Mouse (Mus musculus): ENCODE data around the gene Tmem33. TPM values are rescaled to one million over a fixed set of nuclear protein-coding genes. Genes with fewer than 3 reads are reported as not detected.

Gene Tmem33
- total RNA-seq (2021) = 10 to 100 TPM; 43.2 to 52.8 TPM

- peak; percentile 89 to 90 for DNase-seq
- intact Hi-C loops (cut with DNase I) = loop anchor here (2.0 kb wide), 1 partner anchor 46 kb away; the partner anchor contains the start of gene Slc30a9
Measured at GRCm38 (mm10) chr5:67260531-67261371, at the start of gene Tmem33. TSS of gene Tmem33 (plus strand) at chr5:67260565.

- intact Hi-C loops (cut with DNase I) = no loop called here
- DNase-seq = no peak
Measured at GRCm38 (mm10) chr5:67213168-67213567, 47.2 kb upstream of the Tmem33 start.

GRCm38 (mm10) chr5:67215121-67216030 lies 45.0 kb upstream of the Tmem33 start:
- intact Hi-C loops (cut with DNase I) = no loop called here
- no peak for DNase-seq

- intact Hi-C loops (cut with DNase I) = no loop called here
- no peak for DNase-seq
Measured at GRCm38 (mm10) chr5:67216031-67216778, 44.2 kb upstream of the Tmem33 start.

- intact Hi-C loops (cut with DNase I) = no loop called here
- no peak for DNase-seq
Measured at GRCm38 (mm10) chr5:67216779-67217095, 43.6 kb upstream of the Tmem33 start.

GRCm38 (mm10) chr5:67221901-67222300 lies 38.5 kb upstream of the Tmem33 start:
- intact Hi-C loops (cut with DNase I) = loop anchor here (2.0 kb wide), 1 partner anchor 123 kb away; the partner anchor contains the start of gene Phox2b
- no peak for DNase-seq

- peak in 1 of 2 experiments; percentile 14 for DNase-seq
- intact Hi-C loops (cut with DNase I) = loop anchor here (2.0 kb wide), 1 partner anchor 124 kb away; the partner anchor contains the start of gene Phox2b
Measured at GRCm38 (mm10) chr5:67222440-67223390, 37.6 kb upstream of the Tmem33 start.

- DNase-seq = no peak
- intact Hi-C loops (cut with DNase I) = loop anchor here (2.0 kb wide), 1 partner anchor 125 kb away; the partner anchor contains the start of gene Phox2b
Measured at GRCm38 (mm10) chr5:67223391-67224121, 36.8 kb upstream of the Tmem33 start.

- no peak for DNase-seq
- intact Hi-C loops (cut with DNase I) = no loop called here
Measured at GRCm38 (mm10) chr5:67224122-67224502, 36.3 kb upstream of the Tmem33 start.

- no peak for DNase-seq
- intact Hi-C loops (cut with DNase I) = no loop called here
Measured at GRCm38 (mm10) chr5:67225758-67226157, 34.6 kb upstream of the Tmem33 start.

- intact Hi-C loops (cut with DNase I) = no loop called here
- DNase-seq = no peak
Measured at GRCm38 (mm10) chr5:67227261-67227660, 33.1 kb upstream of the Tmem33 start.

GRCm38 (mm10) chr5:67227682-67228444 lies 32.5 kb upstream of the Tmem33 start:
- no peak for DNase-seq
- intact Hi-C loops (cut with DNase I) = no loop called here

GRCm38 (mm10) chr5:67234682-67235081 lies 25.7 kb upstream of the Tmem33 start:
- no peak for DNase-seq
- intact Hi-C loops (cut with DNase I) = no loop called here

GRCm38 (mm10) chr5:67235462-67235861 lies 24.9 kb upstream of the Tmem33 start:
- intact Hi-C loops (cut with DNase I) = no loop called here
- DNase-seq = no peak

- no peak for DNase-seq
- intact Hi-C loops (cut with DNase I) = no loop called here
Measured at GRCm38 (mm10) chr5:67236601-67237000, 23.8 kb upstream of the Tmem33 start.

- intact Hi-C loops (cut with DNase I) = loop anchor here (2.0 kb wide), 1 partner anchor 542 kb away; no protein-coding TSS in a partner anchor
Measured at GRCm38 (mm10) chr5:67238303-67238702, 22.1 kb upstream of the Tmem33 start.

GRCm38 (mm10) chr5:67241713-67242112 lies 18.7 kb upstream of the Tmem33 start:
- intact Hi-C loops (cut with DNase I) = no loop called here
- no peak for DNase-seq

More at GRCm38 (mm10) chr5:67238303-67238702, 22.1 kb upstream of the Tmem33 start:
- no peak for DNase-seq

- intact Hi-C loops (cut with DNase I) = no loop called here
- DNase-seq = no peak
Measured at GRCm38 (mm10) chr5:67243231-67243630, 17.1 kb upstream of the Tmem33 start.

Data from heart, postnatal 36 days (tissue).